Mouse (Mus musculus): ENCODE results near the gene Tmx1.
A peak's percentile ranks its signal among the peaks of the same experiment; 100 is the strongest.

DNA sequence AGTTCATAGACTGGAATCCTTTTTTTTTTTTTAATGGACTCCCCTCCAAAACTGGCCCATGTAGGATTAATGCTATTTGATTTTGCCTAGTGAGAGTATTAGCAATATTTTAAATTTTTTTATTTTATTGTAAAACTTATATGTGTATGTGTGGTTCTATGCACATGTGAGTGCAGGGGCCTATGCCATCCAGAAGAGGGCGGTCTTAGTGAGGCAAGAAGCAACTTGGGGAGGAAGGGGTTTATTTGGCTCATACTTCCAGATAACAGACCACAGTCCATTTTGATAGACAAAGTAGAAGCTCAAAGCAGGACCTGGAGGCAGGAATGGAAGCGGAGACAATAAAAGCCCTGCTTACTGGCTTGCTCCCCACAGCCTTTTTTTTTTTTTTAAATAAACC lies 59.5 kb downstream of the Tmx1 start:
- TF ChIP-seq CTCF (IDR thresholded peaks at IDR 0.05) (peak; percentile 31), EP300 (IDR thresholded peaks at IDR 0.05) (no peak)
